Mouse (Mus musculus) 416B (cell line): ENCODE results near the gene Syn1.

Experiments used
- DNase-seq: peaks from one replicate; pipeline ENCODE4 v3.0.0; 2011; ENCODE audit warnings: low read depth

Syn1 gene

GRCm38 (mm10) chrX:20862105-20863065, 58.4 kb downstream of the Syn1 start:
- peak; percentile 42 for DNase-seq

DNA sequence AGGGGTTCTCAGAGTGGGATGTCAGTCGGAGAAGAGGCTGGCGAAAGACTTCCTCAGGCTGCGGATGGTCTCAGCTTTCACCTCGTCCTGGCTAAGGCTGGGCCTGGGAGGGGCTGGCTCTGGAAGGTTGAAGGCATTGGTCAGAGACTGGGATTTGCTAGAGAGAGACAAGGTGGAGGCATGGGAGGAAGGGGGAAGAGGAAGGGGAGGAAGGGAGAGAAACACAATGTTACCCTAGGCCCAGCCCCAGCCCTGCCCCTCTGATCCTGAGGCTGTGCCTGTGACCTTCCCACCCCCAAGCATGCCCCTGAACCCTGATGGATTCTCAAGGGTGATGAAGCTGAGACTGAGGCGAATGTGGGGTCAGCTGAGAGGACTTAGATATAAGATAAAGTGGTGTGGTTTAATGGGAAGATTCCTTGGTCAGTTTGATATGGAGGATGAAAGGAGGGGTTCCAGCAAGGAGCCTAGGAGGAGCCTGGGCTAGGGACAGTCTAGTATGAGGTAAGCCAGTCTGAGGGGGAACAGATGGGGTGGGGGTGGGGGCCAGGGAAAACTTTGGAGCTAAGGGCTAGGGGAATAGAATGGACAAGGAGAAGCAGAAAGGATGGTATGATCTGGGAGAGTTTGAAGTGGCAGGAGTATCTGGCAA, 59.2 kb downstream of the Syn1 start:
- DNase-seq = no peak

DNA sequence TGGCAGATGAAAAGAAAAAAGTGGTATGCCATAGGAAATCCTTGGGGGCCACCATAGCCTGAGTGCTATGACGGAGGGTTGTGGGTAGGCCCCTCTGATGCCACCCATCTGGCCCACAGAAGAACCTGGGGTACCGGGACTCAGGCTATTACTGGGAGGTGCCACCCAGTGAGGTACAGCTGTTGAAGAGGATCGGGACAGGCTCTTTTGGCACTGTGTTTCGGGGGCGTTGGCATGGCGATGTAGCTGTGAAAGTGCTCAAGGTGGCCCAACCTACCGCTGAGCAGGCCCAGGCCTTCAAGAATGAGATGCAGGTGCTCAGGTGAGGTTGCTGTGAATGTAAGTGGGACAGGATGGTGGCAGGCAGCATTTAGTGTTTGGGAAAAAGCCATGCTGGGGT, 67.0 kb downstream of the Syn1 start:
- DNase-seq = no peak

DNA sequence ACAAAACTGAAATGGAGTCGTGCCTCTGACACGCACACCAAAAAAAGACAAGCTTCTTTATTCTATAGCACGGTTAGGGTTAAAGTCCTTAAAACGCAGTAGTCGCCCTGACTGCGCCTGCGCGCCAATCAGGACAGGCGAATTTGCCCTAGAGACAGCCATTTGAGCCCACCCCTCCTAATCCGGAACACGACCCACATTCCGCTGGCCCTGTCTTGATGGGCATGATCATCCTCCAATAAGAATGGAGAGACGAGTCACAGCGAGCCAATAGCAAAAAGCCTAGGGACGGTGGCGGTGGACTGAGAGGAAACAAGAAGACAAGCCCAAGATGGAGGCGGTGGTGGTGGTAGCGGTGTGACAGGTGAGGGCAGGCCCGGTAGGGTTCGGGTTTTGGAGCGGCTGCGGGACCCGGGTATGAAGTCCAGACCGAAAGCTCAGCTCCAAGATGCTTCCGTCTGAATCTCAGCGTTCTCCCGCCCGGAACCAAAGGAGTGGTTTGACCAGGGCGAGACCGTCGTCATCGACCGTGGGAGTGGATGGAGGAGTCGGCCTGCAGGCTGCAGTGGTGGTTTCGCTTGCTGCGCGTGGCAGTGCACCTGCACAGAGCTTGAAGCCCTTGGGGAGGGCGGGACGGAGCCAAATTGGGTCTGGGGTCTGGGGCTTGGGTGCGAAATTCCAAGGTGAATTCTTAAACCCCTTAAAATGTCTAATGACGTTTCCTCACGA, 72.4 kb downstream of the Syn1 start:
- DNase-seq = peak; percentile 98

- DNase-seq = no peak
Measured at GRCm38 (mm10) chrX:20847816-20848215, 73.0 kb downstream of the Syn1 start.

- DNase-seq = no peak
Measured at GRCm38 (mm10) chrX:20847232-20847631, 73.6 kb downstream of the Syn1 start.

GRCm38 (mm10) chrX:20828934-20829333, 91.9 kb downstream of the Syn1 start:
- DNase-seq = peak; percentile 64

DNA sequence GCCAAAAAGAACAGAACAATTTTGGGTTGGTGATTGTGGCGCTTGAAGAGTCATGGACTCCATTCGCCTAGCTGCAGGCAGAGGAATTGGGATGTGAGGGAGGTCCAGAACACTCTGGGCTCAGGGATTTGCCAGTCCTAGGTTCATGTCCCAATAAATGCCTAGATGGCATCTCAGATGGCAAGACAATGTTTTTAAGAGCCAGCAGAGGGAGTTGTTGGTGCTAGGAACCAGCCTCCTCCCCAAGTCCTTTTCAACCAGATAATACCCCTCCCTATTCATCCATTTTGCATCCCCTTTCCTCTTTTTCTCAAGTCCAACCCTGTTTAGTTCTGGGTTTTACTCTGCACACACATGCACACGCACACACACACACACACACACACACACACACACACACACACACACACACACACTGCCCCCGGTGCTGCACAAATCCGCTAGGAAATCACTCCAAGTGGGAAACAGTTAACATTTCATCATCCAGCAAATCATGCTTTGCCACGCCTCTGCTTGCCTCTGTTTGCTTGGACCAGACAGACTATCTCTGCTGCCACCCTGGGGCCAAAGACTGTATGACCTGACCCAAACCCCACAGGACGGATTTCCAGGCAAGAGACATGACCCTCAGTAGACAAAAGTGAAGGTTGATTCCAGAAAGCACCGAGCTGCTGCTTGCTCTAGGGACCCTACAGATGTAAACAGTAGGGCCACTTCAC, 100.9 kb downstream of the Syn1 start:
- peak; percentile 79 for DNase-seq

- peak; percentile 82 for DNase-seq
Measured at GRCm38 (mm10) chrX:20819204-20819628, 101.6 kb downstream of the Syn1 start.

GRCm38 (mm10) chrX:20816974-20817373, 103.8 kb downstream of the Syn1 start:
- peak; percentile 86 for DNase-seq
